Mouse (Mus musculus) midbrain, embryonic 14.5 days (tissue): ENCODE measurements around the gene Gyg. TPM values are rescaled to one million over a fixed set of nuclear protein-coding genes. Genes with fewer than 3 reads are reported as not detected.
A peak's percentile ranks its signal among the peaks of the same experiment; 100 is the strongest.

Source experiments
- ATAC-seq: fragments of 200-750 bp; cut with Nextera tagmentation; 2 replicates; pipeline ENCODE4 v1.8.0; 2017; ENCODE audit warnings: moderate number of reproducible peaks, moderate library complexity; ENCODE audit not compliant: low FRiP score, low TSS enrichment
- DNase-seq: peaks from one replicate; pipeline ENCODE4 v3.0.0-alpha.2; 2015
- H3K27ac ChIP-seq: fragments of 300-500 bp; sonication (generic); replicated peaks from 2 replicates; pipeline ENCODE4 v1.5.1; 2014; ENCODE audit warnings: mild to moderate bottlenecking, low read depth, low read length, moderate library complexity
- H3K27me3 ChIP-seq: fragments of 300-500 bp; sonication (generic); 2 replicates; pipeline ENCODE4 v1.6.1; 2014; ENCODE audit warnings: low read length, control low read depth, mixed read lengths; ENCODE audit not compliant: control insufficient read depth, insufficient read depth
- H3K36me3 ChIP-seq: fragments of 300-500 bp; sonication (generic); 2 replicates; pipeline ENCODE4 v1.6.1; 2014; ENCODE audit warnings: low read length, control low read depth; ENCODE audit not compliant: control insufficient read depth, insufficient read depth
- H3K4me1 ChIP-seq: fragments of 300-500 bp; sonication (generic); 2 replicates; pipeline ENCODE4 v1.6.1; 2014; ENCODE audit warnings: mild to moderate bottlenecking, antibody characterized with exemption, low read length, control low read depth; ENCODE audit not compliant: control insufficient read depth, insufficient read depth
- H3K4me2 ChIP-seq: fragments of 300-500 bp; sonication (generic); 2 replicates; pipeline ENCODE4 v1.6.1; 2014; ENCODE audit warnings: mild to moderate bottlenecking, low read length, moderate library complexity
- H3K4me3 ChIP-seq: fragments of 300-500 bp; sonication (generic); replicated peaks from 2 replicates; pipeline ENCODE4 v1.5.1; 2014; ENCODE audit warnings: low read depth, low read length
- H3K9ac ChIP-seq: fragments of 300-500 bp; sonication (generic); replicated peaks from 2 replicates; pipeline ENCODE4 v1.6.1; 2014; ENCODE audit warnings: mild to moderate bottlenecking, low read length, moderate library complexity
- H3K9me3 ChIP-seq: fragments of 300-500 bp; sonication (generic); 2 replicates; pipeline ENCODE4 v1.6.1; 2016; ENCODE audit warnings: low read length, control low read depth, mixed read lengths; ENCODE audit not compliant: control insufficient read depth
- whole genome bisulfite sequencing: fragments of 180-500 bp; shearing (Covaris S2); extraction: QIAGEN DNeasy Blood & Tissue Kit; methylation state at CpG from one replicate; pipeline ENCODE4 v1.1.7; 2014; 5-methylcytosine and 5-hydroxymethylcytosine counted together
- polyA plus RNA-seq: library from polyadenylated mRNA; unstranded; fragments of >200 nt; fragmentation: Nextera tagmentation; extraction: Ambion mirVana; gene quantifications from 2 replicates; pipeline ENCODE4 v1.2.1, GENCODE M21; 2014

The Gyg gene
- 46.0 and 49.6 TPM in 2 replicates for polyA plus RNA-seq

GRCm38 (mm10) chr3:20154531-20155367, at the start of gene Gyg:
Gene Gyg, minus strand, starts transcription at chr3:20155317.
- ATAC-seq (peak; percentile 87), DNase-seq (peak; percentile 73)
- Histone ChIP-seq H3K4me2 (peak within 1 kb of the TSS; percentile 93), H3K27me3 (no peaks in the 10 kb centered on the region), H3K4me3 (peak within 1 kb of the TSS; percentile 72), H3K36me3 (no peaks in the 10 kb centered on the region), H3K4me1 (no peaks in the 10 kb centered on the region), H3K27ac (0 out of 2 replicates have a peak within 1 kb of the TSS, but pooled peaks have one; percentile 8), H3K9ac (peak within 1 kb of the TSS; percentile 78), H3K9me3 (no peaks in the 10 kb centered on the region)
- 1% methylated on average over 73 of the region's 73 CpGs for WGBS

GRCm38 (mm10) chr3:20198869-20199268, 43.8 kb upstream of the Gyg start:
- no peak overlapping the region for H3K4me2 ChIP-seq
- H3K4me1 ChIP-seq: no peaks in the 10 kb centered on the region
- peak; percentile 83 for DNase-seq
- no peak overlapping the region for H3K9ac ChIP-seq
- ATAC-seq: no peak
- H3K9me3 ChIP-seq: no peaks in the 10 kb centered on the region
- H3K4me3 ChIP-seq: no peak overlapping the region
- H3K27me3 ChIP-seq: no peaks in the 10 kb centered on the region
- H3K27ac ChIP-seq: no peak overlapping the region
- 29% methylated on average over 6 of the region's 6 CpGs for WGBS
- H3K36me3 ChIP-seq: no peaks in the 10 kb centered on the region

- Histone ChIP-seq H3K9me3 (no peaks in the 10 kb centered on the region), H3K4me1 (no peaks in the 10 kb centered on the region), H3K4me3 (no peak overlapping the region), H3K27me3 (no peaks in the 10 kb centered on the region), H3K9ac (no peak overlapping the region), H3K4me2 (no peak overlapping the region), H3K27ac (no peak overlapping the region), H3K36me3 (no peaks in the 10 kb centered on the region)
- DNase-seq: no peak
- WGBS: 91% methylated on average over 10 of the region's 10 CpGs
- no peak for ATAC-seq
These were observed 42.8 kb upstream of the Gyg start for GRCm38 (mm10) chr3:20197878-20198277.

- Histone ChIP-seq H3K27me3 (no peaks in the 10 kb centered on the region), H3K4me1 (no peaks in the 10 kb centered on the region), H3K4me2 (no peak overlapping the region), H3K9ac (no peak overlapping the region), H3K27ac (no peak overlapping the region), H3K4me3 (no peak overlapping the region), H3K36me3 (no peaks in the 10 kb centered on the region), H3K9me3 (no peaks in the 10 kb centered on the region)
- WGBS: 82% methylated on average over 5 of the region's 5 CpGs
- ATAC-seq: no peak
- DNase-seq: no peak
These were observed 34.0 kb upstream of the Gyg start for GRCm38 (mm10) chr3:20188976-20189675.

- DNase-seq: no peak
- 89% methylated on average over 6 of the region's 6 CpGs for WGBS
- ATAC-seq: no peak; the same call in 1 of the 2 replicates
- Histone ChIP-seq H3K36me3 (no peaks in the 10 kb centered on the region), H3K9me3 (no peaks in the 10 kb centered on the region), H3K9ac (no peak overlapping the region), H3K4me2 (no peak overlapping the region), H3K27me3 (no peaks in the 10 kb centered on the region), H3K4me3 (no peak overlapping the region), H3K27ac (no peak overlapping the region), H3K4me1 (no peaks in the 10 kb centered on the region)
These were observed 17.3 kb upstream of the Gyg start for GRCm38 (mm10) chr3:20172394-20172793.

- no peaks in the 10 kb centered on the region for H3K27me3 ChIP-seq
- H3K4me3 ChIP-seq: no peak overlapping the region
- ATAC-seq (no peak), DNase-seq (no peak)
- no peak overlapping the region for H3K9ac ChIP-seq
- no peaks in the 10 kb centered on the region for H3K4me1 ChIP-seq
- no peaks in the 10 kb centered on the region for H3K36me3 ChIP-seq
- no peak overlapping the region for H3K4me2 ChIP-seq
- no peaks in the 10 kb centered on the region for H3K9me3 ChIP-seq
- no peak overlapping the region for H3K27ac ChIP-seq
- WGBS: 90% methylated on average over 1 of the region's 1 CpGs
These were observed 12.4 kb upstream of the Gyg start for GRCm38 (mm10) chr3:20167487-20167886.

GRCm38 (mm10) chr3:20155476-20155875, 359 bp upstream of the Gyg start:
- Histone ChIP-seq H3K4me1 (no peaks in the 10 kb centered on the region), H3K36me3 (no peaks in the 10 kb centered on the region), H3K4me3 (peak overlapping the region; percentile 72; the same call in 1 of the 2 replicates), H3K27me3 (no peaks in the 10 kb centered on the region), H3K4me2 (peak overlapping the region; percentile 93), H3K27ac (no peak overlapping the region), H3K9ac (no peak overlapping the region), H3K9me3 (0 out of 2 replicates have a peak, but pooled peaks cover 4% of the 10 kb centered on the region)
- ATAC-seq (no peak), DNase-seq (no peak)
- 89% methylated on average over 6 of the region's 6 CpGs for WGBS

GRCm38 (mm10) chr3:20151651-20152050, 3.5 kb downstream of the Gyg start:
- Histone ChIP-seq H3K36me3 (no peaks in the 10 kb centered on the region), H3K27ac (no peak overlapping the region), H3K27me3 (no peaks in the 10 kb centered on the region), H3K4me2 (no peak overlapping the region), H3K9ac (no peak overlapping the region), H3K4me3 (no peak overlapping the region), H3K4me1 (no peaks in the 10 kb centered on the region), H3K9me3 (no peaks in the 10 kb centered on the region)
- no peak for DNase-seq
- 89% methylated on average over 3 of the region's 3 CpGs for WGBS
- ATAC-seq: no peak
